Mouse (Mus musculus) c-Kit-negative CD71-positive TER-119-positive erythroid progenitor cells, embryonic 14.5 days (primary cell): ENCODE results near the gene Kmt2c.

Source experiments
- DNase-seq: peaks from one replicate; pipeline ENCODE4 v3.0.0-alpha.2; 2013; ENCODE audit warnings: low read depth, low spot score

The Kmt2c gene

DNA sequence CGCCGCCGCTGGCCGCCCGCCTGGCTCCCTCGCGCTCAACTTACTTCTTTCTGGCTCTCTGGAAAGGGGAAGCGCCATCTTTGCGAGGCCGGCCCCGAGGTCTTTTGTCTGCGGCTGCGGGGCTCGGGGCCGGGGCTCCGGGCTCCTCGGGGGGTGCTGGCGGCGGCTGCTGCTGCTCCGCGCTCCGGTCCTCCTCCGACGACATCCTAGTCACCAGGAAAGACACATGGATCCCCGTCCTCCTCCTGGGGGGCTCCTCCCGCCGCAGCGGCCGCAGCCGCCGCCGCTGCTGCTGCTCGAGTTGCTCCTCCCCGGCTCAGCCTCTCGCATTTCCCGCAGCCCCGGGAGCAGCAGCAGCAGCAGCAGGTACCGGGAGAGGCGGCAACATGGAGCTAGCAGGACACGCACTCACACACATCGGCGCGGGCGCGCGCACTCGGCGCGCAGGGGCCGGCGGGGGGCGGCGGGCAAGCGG is at the start of gene Kmt2c:
Gene Kmt2c, minus strand, starts transcription at position 438 of the 475 bp plus-strand sequence.
- peak; percentile 55 for DNase-seq

DNA sequence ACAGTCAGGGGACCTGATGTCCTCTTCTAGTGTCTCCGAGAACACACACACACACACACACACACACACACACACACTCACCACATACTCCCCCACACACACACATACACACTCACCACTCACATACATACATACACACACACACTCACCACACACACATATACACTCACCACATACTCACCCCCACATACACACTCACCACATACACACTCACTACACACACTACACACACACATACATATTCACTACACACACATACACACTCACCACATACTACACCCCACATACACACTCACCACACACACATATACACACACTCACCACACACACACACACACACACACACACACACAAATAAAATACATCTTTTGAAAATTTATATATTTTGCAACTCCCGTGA is 48.3 kb upstream of the Kmt2c start:
- DNase-seq, result no peak

DNA sequence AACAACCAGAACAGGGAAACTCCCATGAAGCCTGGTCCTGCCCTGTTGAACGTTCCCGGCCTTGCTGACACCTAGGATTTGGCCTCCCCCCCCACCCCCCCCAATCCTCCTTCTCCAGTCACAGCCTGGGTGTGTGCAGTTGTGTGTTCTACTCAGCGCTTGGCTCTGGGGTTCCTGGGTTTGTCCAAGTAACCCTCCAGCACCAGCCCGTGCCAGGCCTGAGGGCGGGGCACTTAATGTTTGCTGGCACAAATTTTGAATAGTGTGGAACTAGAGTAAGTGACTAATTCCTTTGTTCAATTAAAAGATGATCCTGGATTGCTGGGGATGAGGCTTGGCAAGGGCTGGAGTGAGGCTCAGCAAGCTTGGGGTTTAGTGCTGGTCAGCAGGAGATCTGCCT is 46.0 kb upstream of the Kmt2c start:
- DNase-seq, result no peak

DNA sequence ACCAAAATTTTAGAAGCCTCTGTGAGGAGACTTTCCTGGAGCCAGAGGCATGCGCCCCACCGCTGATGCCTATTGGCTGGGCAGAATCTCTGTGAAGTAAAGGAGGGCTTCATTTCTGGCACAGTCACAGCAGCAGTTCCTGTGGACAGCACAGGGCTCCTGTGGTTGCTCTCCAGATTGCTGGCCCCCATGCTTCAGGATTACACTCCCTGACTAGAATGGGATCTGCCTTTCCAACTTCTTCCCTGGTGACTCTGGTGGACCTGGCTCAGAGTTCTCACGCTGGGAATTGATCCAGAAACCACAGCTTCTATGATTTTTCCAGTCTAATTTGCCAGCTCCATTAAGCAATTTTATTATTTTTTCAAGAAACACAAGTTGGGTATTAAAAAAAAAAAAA is 45.5 kb upstream of the Kmt2c start:
- no peak for DNase-seq

DNA sequence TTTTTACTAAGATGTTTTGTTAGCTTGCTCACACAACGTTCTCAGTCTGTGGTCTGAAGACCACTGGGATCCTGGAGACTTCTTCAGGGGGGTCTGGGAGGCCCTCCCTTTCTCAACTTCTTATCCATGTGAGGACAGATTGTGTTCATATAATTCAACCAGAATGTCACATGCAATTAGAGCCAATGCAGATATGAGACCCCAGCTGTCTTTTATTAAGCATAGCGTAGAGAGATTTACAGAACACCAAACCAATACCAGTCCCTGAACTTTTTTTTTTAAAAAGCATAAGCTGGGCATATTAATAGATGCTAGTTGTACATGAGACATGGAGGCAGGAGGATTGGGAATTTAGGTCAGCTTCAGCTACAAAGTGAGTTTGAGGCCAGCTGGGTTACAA is 43.1 kb upstream of the Kmt2c start:
- no peak for DNase-seq

DNA sequence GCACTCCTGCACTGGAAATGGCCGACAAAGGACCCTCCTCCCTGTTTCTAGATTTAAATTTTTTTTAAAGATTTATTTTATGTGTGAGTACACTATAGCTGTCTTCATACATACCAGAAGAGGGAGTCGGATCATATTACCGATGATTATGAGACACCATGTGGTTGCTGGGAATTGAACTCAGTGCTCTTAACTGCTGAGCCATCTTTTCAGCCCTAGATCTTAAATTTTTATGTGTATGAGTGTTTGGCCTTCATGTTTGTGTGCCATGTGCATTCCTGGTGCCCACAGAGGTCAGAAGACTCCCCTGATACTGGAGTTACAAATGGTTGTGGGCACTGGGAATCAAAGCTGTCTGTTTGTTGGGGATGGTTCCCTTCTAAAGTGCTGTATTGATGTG is 42.3 kb upstream of the Kmt2c start:
- no peak for DNase-seq

DNA sequence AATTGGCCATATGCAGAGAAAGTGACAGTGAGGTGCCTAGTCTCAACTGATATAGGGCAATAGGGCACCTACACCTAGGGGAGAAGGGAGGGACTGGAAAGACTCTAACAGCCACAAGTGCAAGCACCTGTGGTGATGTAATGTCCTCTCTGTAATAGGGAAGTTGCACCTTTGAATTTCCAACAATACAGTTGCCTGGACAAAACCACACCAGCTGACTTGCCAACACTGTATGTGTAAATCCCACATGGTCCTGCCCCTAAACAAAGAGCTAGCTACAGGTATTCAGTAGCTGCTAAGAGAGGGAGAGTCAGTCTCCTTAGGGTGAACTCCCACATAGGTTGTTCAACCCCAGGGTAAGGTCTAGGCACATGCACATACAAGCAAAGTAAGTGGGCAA is 41.8 kb upstream of the Kmt2c start:
- no peak for DNase-seq

DNA sequence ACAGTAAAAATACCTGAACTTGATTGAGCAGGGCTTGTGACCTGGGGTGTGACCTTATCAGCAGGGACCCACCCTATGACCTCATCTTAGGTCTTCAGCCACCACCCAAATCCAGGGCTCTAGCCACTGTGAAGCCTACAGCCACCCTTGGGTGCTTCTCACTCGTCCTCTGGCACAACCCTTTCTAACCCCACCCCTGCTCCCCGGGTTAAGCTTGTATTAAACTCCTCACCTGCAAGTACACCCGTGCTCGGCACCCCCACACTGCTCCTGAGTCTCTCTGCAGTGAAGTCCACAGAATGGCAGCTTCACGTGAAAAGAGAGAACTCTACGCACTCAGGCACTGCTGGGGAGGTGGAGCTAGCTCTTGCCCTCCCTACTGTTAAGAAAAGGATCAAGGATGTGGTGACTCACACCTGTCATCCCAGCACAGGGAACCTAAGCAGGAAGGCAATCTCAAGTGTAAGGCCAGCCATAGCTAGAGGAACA is 38.4 kb upstream of the Kmt2c start:
- no peak for DNase-seq

DNA sequence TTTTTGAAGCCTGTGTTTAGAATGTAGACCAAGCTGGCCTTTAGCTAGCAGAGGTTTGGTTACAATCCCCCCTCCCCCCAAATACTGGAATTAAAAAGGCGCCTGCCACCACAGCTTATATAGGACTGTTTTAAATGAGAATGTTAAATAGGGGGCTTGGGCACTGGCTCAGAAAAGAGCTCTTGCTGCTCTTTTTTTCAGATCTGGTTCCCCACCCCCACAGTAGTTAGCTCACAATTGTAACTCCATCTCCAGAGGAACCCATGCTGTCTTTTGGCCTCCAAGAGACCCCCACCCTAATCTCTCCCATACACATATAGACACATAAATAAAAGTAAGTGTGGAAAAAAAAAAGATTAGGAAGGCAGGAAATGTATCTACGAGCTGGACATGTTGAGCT is 37.9 kb upstream of the Kmt2c start:
- no peak for DNase-seq

DNA sequence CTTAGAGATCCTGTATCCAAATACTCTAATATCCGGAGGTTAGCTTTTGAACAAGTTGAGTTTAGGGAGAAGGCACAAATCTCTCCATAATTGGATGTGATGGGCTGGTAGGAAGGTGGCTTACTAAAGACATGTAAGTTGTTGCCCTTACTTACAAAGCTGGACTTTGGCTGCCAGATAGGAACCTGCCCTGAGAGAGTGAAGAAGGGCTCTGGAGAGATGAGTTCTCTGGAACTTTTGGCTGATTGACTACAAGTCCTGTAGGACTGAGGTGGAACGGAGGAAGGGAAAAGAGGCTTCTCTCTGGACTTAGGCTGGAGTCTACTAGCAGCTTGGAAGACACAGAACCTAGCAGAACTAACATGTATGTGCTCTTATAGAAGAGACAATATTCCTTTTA is 37.0 kb upstream of the Kmt2c start:
- no peak for DNase-seq

DNA sequence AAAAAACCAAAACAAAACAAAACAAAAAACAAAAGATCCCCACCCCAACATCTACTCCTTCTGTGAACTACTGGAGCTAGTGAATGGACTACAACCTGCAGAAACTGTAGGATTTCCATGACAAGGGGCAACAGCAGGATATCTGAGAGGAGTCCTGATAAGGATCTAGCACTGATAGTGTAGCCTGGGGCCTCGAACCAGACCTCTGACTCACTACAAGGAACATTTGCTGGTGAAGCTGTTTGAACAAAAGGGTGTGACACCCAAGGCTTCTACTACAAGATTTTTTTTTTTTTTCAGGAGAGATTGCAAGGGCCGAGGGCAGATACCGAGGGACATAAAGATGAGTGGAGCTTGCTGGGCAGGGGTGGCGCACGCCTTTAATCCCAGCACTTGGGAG is 34.7 kb upstream of the Kmt2c start:
- DNase-seq, result no peak

DNA sequence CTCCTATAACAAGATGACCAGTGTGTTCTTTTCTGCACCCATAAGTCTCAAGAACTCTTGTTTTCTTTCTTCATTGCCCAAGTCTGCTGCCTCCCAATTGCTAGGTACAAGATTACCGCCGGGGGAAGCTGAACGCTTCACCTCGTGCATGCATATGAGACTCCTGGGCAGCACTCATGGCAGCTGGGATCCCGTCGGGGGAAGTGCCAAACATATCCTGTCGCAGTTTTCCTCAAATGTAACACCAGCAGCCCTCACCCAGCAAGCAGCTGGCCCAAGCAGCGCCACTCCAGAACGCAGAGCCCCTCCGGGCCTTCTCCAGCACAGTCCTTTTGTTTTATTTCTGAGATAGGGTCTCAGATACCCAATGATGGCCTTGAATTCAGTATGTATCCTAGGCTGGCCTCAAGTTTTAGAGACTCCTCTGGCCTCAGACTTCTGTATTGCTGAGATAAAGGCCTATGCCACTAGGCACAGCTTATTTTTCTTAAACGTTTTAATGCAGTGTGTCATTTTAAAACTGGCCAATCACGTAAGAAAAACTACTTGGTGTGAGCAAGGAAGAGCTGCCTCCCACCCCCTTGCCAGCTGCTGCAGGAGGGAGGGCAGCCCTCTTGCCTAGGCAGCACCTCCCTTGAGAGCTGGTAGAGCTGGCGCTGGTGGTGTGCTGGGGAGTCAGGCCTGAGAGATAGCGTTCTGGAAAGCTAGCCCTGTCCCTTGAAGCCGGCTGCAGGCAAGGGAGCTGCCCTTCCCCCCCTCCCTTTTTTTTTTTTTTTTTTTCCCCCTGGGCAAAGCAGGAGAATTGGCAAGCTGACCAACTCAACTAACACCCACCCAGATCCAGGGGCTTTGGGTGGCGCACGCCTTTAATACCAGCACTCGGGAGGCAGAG is 33.9 kb upstream of the Kmt2c start:
- DNase-seq, result no peak

DNA sequence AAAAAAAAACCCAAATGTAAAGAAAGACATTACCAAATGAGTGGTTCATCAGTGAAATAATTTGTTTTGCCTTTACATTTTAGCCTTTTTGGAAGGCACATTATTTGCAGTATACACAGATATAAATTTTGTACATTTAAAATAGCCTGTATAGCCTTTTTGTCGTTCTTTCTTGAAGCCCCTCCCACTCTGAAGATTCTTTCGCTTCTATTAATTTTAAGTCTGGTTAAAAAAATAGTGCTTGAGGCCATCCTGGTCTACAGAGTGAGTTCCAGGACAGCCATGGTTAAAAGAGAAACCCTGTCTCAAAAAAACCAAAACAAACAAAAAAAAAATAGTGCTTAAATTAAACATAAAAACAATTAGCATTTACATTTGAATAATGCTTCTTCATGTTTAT is 32.0 kb upstream of the Kmt2c start:
- no peak for DNase-seq

DNA sequence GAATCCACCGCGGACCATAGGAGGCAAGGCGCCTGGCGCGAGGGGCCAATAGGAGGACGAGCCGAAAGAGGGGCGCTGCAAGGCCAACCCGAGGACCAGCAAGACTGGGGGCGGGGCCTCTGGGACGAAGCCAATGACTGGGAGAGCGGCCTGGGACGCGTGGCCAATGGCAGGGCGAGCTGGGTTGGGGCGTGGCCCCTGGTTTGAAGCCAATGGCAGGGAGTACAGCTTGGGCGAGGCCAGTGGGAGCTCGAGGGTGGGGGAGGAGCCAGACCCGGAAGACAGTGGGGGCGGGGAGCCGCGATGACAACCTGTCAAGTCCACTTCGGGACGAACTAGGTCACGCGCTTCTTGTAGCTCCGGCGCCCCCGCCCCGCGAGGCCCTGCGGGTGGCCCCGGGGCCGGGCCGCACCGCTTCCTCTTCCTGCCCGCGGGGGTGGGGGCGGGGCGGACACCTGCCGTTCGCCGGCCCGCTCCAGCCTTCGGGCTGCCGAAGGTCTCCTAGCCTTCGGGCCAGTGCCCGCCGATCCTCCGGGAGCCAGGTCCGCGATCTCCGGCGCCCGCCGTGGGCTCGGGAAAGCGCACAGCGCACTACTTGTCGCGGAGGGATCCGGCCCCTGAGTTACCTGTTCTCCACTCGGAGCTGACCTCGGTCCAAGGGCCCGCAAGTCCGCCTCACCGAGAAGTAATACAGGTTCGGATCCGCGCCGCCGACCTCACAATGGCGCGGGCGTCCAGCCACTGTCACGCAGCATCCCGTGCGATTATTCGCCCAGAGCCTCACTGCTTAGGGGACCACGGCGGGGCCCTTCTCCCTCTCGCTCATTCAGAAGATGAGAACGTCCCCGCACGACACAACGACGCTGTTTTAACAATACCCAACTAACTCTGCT is 31.2 kb upstream of the Kmt2c start:
- peak; percentile 99 for DNase-seq

DNA sequence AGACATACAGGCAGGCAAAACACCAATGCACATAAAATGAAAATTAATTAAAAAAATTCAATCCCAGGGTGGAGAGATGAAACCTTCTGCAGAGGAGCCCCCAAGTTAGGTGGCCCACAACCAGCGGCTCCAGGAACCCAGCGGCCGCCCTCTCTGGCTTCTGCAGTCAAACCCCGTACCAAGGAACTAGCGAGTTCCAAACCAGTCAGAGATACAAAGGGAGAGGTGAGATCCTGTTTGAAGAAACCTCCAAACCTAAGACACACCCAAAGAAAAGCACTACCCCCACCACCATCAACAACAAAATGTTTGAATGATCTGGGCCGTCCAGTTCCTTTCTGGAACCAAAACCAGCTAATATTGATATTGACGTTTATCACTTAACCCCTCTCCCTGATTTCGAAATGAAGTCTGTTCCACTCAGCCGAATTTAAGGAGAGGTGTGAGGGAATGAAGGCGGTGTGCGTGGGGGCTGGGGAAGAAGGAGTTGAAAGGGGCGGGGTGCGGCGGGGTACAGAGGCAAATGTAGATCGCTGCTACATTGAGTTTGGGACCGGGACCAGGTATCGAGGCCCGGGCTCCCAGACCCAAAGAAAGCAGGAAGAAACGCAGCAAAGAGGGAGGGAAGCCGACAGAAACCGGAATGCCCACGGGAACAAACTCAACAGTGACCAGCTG is 30.4 kb upstream of the Kmt2c start:
- no peak for DNase-seq

DNA sequence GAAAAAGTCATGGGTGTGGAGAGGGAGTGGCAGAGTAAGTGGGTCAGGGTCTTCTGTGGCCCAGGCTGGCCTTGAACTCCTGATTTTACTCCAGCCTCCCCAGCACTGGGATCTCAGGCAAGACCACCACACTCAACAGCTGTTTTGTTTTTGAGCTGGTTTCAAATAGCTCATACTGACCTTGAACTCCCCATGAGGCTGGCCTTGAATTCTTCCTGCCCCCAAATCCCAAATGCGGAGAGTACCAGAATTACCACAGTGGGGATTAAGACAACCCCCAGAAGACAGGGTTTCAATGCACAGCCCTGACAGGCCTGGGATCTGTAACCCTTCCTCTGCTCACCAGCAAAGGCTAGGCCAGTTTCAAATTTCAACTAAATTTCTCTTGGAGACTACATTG is 29.4 kb upstream of the Kmt2c start:
- DNase-seq, result no peak

DNA sequence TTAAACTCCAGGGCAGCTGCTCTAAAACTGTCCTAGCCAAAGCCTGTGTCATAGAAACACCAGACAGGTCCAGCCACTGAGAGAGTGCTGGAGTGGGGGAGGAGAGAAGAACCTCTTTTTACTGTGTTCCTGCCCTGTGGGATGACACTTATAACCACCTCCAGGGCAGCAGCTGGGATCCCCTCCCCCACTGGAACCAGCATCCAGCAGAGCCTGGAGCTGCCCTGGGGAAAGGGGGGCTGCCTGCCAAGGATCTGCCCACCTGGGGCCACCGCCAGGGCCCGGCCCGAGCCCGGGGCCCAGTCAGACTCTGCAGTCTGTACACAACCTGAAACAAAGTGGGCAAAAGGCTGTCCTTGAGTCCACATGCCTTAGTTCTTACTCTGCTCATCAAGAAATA is 28.3 kb upstream of the Kmt2c start:
- DNase-seq, result no peak

DNA sequence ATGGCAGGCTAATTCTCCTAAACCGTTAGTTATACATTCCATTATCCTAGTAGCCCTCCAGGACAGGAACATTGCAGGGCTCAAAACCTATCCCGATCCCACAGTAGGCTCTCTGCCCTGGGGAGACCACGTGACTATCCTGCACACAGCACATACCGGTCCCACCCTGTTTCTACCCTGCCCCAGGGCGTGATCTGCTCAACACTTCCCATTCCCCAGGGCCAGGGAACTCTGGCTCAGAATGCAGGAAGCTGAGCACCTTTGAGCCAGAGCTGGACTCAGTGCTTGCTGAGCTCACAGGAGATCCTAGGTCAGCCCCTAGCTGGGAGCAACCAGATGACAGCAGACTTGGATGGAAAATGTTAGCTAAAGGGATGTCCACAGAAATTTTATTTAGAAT is 27.5 kb upstream of the Kmt2c start:
- no peak for DNase-seq

DNA sequence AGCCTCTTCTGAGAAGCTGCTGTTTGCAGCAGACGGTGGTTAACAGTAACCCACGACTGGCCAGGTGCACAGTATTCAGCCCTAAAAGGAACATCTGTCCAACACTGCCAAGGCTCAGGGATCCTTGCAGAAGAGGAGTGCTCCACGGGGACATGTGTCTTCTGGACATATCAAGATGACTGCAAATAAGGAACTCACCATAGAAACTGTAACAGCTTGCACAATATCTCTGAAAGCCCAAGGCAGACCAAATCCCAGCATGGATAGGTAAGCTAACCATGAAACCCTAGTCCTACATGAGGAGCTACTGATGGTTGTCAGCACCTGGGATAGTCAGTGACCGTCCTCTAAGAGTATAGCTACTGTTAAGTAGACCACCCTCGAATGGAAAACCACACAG is 22.9 kb upstream of the Kmt2c start:
- DNase-seq, result no peak

DNA sequence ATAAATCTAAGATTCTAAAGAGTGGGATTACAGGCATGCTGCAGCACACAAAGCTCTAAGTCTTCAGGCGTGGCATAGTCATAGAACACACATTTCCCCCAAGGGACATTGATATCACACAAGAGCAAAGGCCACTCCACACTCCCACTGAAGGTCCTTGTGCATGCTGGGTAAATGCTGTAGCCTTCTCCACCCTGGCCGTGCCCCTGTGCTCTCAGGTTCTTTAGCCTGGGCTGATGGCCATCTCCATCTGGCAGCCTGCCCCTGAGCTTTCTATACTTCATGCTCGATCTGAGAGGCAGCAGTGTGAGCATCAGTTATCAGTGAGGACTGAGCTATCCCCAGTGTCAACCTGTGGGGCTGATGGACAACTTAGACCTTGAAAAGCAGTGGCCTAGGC is 21.2 kb upstream of the Kmt2c start:
- no peak for DNase-seq

DNA sequence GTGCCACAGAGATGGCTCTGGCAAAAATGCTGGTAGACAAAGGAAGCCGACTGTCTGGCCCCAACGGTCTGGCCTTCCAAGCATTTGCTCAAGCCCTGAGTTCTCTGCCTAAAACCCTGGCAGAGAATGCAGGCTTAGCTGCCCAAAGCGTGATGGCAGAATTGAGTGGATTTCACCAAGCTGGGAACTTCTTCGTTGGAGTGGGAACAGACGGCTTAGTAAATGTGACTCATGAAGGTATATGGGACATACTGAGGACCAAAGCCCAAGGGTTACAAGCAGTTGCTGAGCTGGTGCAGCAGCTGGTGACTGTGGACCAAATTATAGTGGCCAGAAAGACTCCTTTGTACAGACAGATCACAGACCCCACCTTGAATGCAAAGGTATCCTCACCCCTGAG is 19.0 kb upstream of the Kmt2c start:
- no peak for DNase-seq

DNA sequence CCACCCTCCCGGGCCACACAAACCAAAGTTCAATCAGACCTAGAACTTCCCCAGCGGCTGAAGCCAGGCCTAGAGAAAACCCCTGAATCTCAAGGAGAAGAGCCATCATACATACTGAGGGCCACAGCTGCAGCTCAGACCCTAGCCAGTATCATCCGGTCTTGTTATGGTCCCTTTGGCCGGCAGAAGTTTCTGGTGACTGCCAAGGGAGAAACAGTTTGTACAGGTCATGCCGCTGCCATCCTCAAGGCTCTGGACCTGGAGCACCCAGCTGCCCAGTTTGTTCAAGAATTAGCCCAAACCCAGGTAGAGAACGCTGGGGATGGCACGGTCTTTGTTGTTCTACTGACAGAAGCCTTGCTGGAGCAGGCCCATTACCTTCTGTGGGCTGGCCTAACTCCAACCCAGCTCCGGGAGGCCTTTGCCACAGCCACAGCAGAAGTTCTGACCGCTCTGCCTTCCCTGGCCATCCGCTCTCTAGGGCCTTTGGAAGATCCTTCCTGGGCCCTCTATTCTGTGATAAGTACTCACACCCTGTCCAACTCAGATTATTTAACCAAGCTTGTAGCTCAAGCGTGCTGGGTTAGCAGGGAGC is 17.8 kb upstream of the Kmt2c start:
- DNase-seq, result no peak
